ENCODE assay signal across 7 mouse cellular contexts in genomic region chr1:192078406-192078805, GRCm38 (mm10). TPM values are rescaled to one million over a fixed set of nuclear protein-coding genes. Genes with fewer than 3 reads are reported as not detected.
DNase-seq lines count a peak whose midpoint lies in the region; ATAC-seq lines count a peak whose summit lies in the region.

No protein-coding gene starts in this region.

- peak; percentile 79 for DNase-seq in 416B (ENCODE audit: low read depth)
- DNase-seq in CD4-positive helper T cell, adult 2 months (ENCODE audit: low read depth, low spot score) = peak; percentile 64
- peak; percentile 84 to 86 for DNase-seq in heart, adult 9 months (ENCODE audit: low spot score in 2 of 2)
- DNase-seq in kidney, postnatal 4 days = peak; percentile 53 to 69
- DNase-seq in left cerebral cortex, adult 9 months (ENCODE audit: low spot score in 2 of 2) = no peak
- DNase-seq in frontal cortex, adult 2 months (ENCODE audit: extremely low spot score in 1 of 2, low spot score in 1 of 2) = no peak

- ATAC-seq in monocyte, adult 5-6 weeks (replicated peaks; ENCODE audit: insufficient number of reproducible peaks, low FRiP score, low TSS enrichment, poor library complexity, severe bottlenecking) = peak; percentile 87

RNA-seq across cellular contexts. Expression of gene Traf5, which starts 14.0 kb away (rescaled TPM):
- 27.1 to 48.1 TPM (median 30.7 TPM) in 3 replicates for total RNA-seq in monocyte, adult 5-6 weeks (2017)
- polyA plus RNA-seq in frontal cortex, adult 2 months (2012; rRNA removed) = 10.0 and 10.4 TPM in 2 replicates

RNA-seq across cellular contexts. Expression of gene Rcor3, which starts 59.5 kb away (rescaled TPM):
- total RNA-seq in monocyte, adult 5-6 weeks (2017) = 6.2 to 19.5 TPM (median 10.7 TPM) in 3 replicates
- 28.3 and 37.0 TPM in 2 replicates for polyA plus RNA-seq in frontal cortex, adult 2 months (2012; rRNA removed)

Comparison
In these comparisons a context has a peak if more than half of its experiments do, and no peak if none do; other contexts are left out.
1. DNase-seq: peak in 416B (single experiment), CD4-positive helper T cell, adult 2 months (single experiment), heart, adult 9 months (2 of 2) and kidney, postnatal 4 days (2 of 2); none in left cerebral cortex, adult 9 months (0 of 2) and frontal cortex, adult 2 months (0 of 2).